8 mouse cellular contexts compared by ENCODE assay signal in genomic region chr12:98259518-98259852, GRCm38 (mm10). TPM values are rescaled to one million over a fixed set of nuclear protein-coding genes. Genes with fewer than 3 reads are reported as not detected.
A peak's percentile ranks its signal among the peaks of the same experiment; 100 is the strongest.
DNase-seq lines count a peak whose midpoint lies in the region; ATAC-seq and TF ChIP-seq lines count a peak whose summit lies in the region.

No protein-coding gene starts in this region.

- H3K27ac ChIP-seq in liver, adult 2 months (replicated peaks; ENCODE audit: insufficient read depth, low read depth, low read length): peak overlapping the region; percentile 76
- H3K27ac ChIP-seq in embryonic facial prominence, embryonic 15.5 days (replicated peaks): no peak overlapping the region
- peak overlapping the region; percentile 45; the same call in 1 of the 2 replicates for H3K27ac ChIP-seq in intestine, embryonic 16.5 days (ENCODE audit: low read length)
- H3K27ac ChIP-seq in neural tube, embryonic 13.5 days (replicated peaks): peak overlapping the region; percentile 98; the same call in 1 of the 2 replicates

- WGBS in liver, adult 2 months: 2% methylated on average over 12 of the region's 12 CpGs
- WGBS in embryonic facial prominence, embryonic 15.5 days: 4% methylated on average over 12 of the region's 12 CpGs
- 3% methylated on average over 12 of the region's 12 CpGs for WGBS in intestine, embryonic 16.5 days
- WGBS in neural tube, embryonic 13.5 days: 6% methylated on average over 12 of the region's 12 CpGs

- H3K9me3 ChIP-seq in embryonic facial prominence, embryonic 15.5 days (replicated peaks): no peaks in the 10 kb centered on the region
- H3K9me3 ChIP-seq in intestine, embryonic 16.5 days (ENCODE audit: control insufficient read depth, low read length): no peaks in the 10 kb centered on the region
- H3K9me3 ChIP-seq in neural tube, embryonic 13.5 days: no peaks in the 10 kb centered on the region

- no peak for DNase-seq in liver, adult 2 months (ENCODE audit: extremely low read depth, low read depth, low spot score)
- DNase-seq in liver: no peak
- no peak for DNase-seq in right cerebral cortex, adult 2 months (ENCODE audit: low spot score in 2 of 2)
- DNase-seq in layer of hippocampus, adult 9-10 months (ENCODE audit: low spot score): no peak
- DNase-seq in cerebellum, adult 9-11 months: no peak

- peaks cover 1% of the 10 kb centered on the region; the same call in 1 of the 2 replicates for H3K36me3 ChIP-seq in liver, adult 2 months (ENCODE audit: control insufficient read depth, insufficient read depth, low read length)
- H3K36me3 ChIP-seq in embryonic facial prominence, embryonic 15.5 days: no peaks in the 10 kb centered on the region
- H3K36me3 ChIP-seq in intestine, embryonic 16.5 days (ENCODE audit: control insufficient read depth, insufficient read depth, low read length): no peaks in the 10 kb centered on the region
- no peaks in the 10 kb centered on the region for H3K36me3 ChIP-seq in neural tube, embryonic 13.5 days

- no peak for TF ChIP-seq POLR2A in liver, adult 2 months (IDR thresholded peaks at IDR 0.05; ENCODE audit: extremely low read depth, insufficient read depth, low read length)

- H3K4me3 ChIP-seq in liver, adult 2 months (ENCODE audit: insufficient read depth, low read depth, low read length): peak overlapping the region; percentile 97
- H3K4me3 ChIP-seq in embryonic facial prominence, embryonic 15.5 days (replicated peaks): peak overlapping the region; percentile 90
- H3K4me3 ChIP-seq in intestine, embryonic 16.5 days (ENCODE audit: low read length): peak overlapping the region; percentile 88
- H3K4me3 ChIP-seq in neural tube, embryonic 13.5 days: peak overlapping the region; percentile 71

- no peaks in the 10 kb centered on the region for H3K27me3 ChIP-seq in liver, adult 2 months (ENCODE audit: control insufficient read depth, insufficient read depth, low read length)
- H3K27me3 ChIP-seq in embryonic facial prominence, embryonic 15.5 days: no peaks in the 10 kb centered on the region
- no peaks in the 10 kb centered on the region for H3K27me3 ChIP-seq in intestine, embryonic 16.5 days (replicated peaks; ENCODE audit: control insufficient read depth, insufficient read depth, low read length)
- no peaks in the 10 kb centered on the region for H3K27me3 ChIP-seq in neural tube, embryonic 13.5 days

- TF ChIP-seq CTCF in liver, adult 2 months (IDR thresholded peaks at IDR 0.05; ENCODE audit: low read depth, low read length): no peak

- H3K9ac ChIP-seq in liver, adult 2 months (ENCODE audit: low read depth, low read length): peak overlapping the region; percentile 79
- H3K9ac ChIP-seq in embryonic facial prominence, embryonic 15.5 days: peak overlapping the region; percentile 85; the same call in 1 of the 2 replicates
- peak overlapping the region; percentile 97 for H3K9ac ChIP-seq in intestine, embryonic 16.5 days (ENCODE audit: low read depth, low read length)
- H3K9ac ChIP-seq in neural tube, embryonic 13.5 days: peak overlapping the region; percentile 91

- H3K4me2 ChIP-seq in embryonic facial prominence, embryonic 15.5 days (replicated peaks): peak overlapping the region; percentile 65
- H3K4me2 ChIP-seq in intestine, embryonic 16.5 days (ENCODE audit: low read depth, low read length): peak overlapping the region; percentile 68
- H3K4me2 ChIP-seq in neural tube, embryonic 13.5 days: peak overlapping the region; percentile 57

- no peaks in the 10 kb centered on the region for H3K79me2 ChIP-seq in liver, adult 2 months (ENCODE audit: control insufficient read depth, insufficient read depth, low read length)

- no peak for ATAC-seq in embryonic facial prominence, embryonic 15.5 days (ENCODE audit: insufficient number of reproducible peaks, low FRiP score, low TSS enrichment, low read depth)
- no peak for ATAC-seq in intestine, embryonic 16.5 days
- ATAC-seq in neural tube, embryonic 13.5 days (ENCODE audit: low read depth): peak; percentile 65; the same call in 1 of the 2 replicates

- peaks cover 2% of the 10 kb centered on the region; the same call in 1 of the 2 replicates for H3K4me1 ChIP-seq in liver, adult 2 months (ENCODE audit: control insufficient read depth, insufficient read depth, low read length)
- 0 out of 2 replicates have a peak, but pooled peaks cover 3% of the 10 kb centered on the region for H3K4me1 ChIP-seq in embryonic facial prominence, embryonic 15.5 days
- H3K4me1 ChIP-seq in intestine, embryonic 16.5 days (ENCODE audit: control insufficient read depth, insufficient read depth, low read length): no peaks in the 10 kb centered on the region
- peaks cover 9% of the 10 kb centered on the region; the same call in 1 of the 2 replicates for H3K4me1 ChIP-seq in neural tube, embryonic 13.5 days (replicated peaks)

RNA-seq across cellular contexts. Expression of gene Galc, which starts 0.2 kb away (rescaled TPM):
- total RNA-seq in liver, adult 2 months (2014; rRNA removed): 4.5 and 4.7 TPM in 2 replicates
- polyA plus RNA-seq in liver, adult 2 months (2012; rRNA removed): 2.8 and 3.5 TPM in 2 replicates
- 7.1 and 9.2 TPM in 2 replicates for polyA plus RNA-seq in embryonic facial prominence, embryonic 15.5 days (2015; fragmentation: Nextera tagmentation; extraction: Ambion mirVana)
- 9.2 and 10.8 TPM in 2 replicates for polyA plus RNA-seq in intestine, embryonic 16.5 days (2015; fragmentation: Nextera tagmentation; extraction: Ambion mirVana)
- polyA plus RNA-seq in neural tube, embryonic 13.5 days (2015; fragmentation: Nextera tagmentation; extraction: Ambion mirVana): 10.0 and 10.9 TPM in 2 replicates

RNA-seq across cellular contexts. Expression of gene Gpr65, which starts 8.9 kb away (rescaled TPM):
- total RNA-seq in liver, adult 2 months (2014; rRNA removed): 1.8 and 1.9 TPM in 2 replicates
- 0.58 and 1.0 TPM in 2 replicates for polyA plus RNA-seq in liver, adult 2 months (2012; rRNA removed)
- polyA plus RNA-seq in embryonic facial prominence, embryonic 15.5 days (2015; fragmentation: Nextera tagmentation; extraction: Ambion mirVana): 4.5 and 4.8 TPM in 2 replicates
- polyA plus RNA-seq in intestine, embryonic 16.5 days (2015; fragmentation: Nextera tagmentation; extraction: Ambion mirVana): 2.4 and 2.6 TPM in 2 replicates
- polyA plus RNA-seq in neural tube, embryonic 13.5 days (2015; fragmentation: Nextera tagmentation; extraction: Ambion mirVana): 0.42 and 0.51 TPM in 2 replicates
